Mouse (Mus musculus) olfactory bulb, adult 2 months (tissue): Measurements from ENCODE around the gene Taar2.

Source experiments
- CTCF ChIP-seq: fragments of 200-500 bp; IDR thresholded peaks from 2 replicates; pipeline ENCODE4 v1.5.1; 2012; ENCODE audit warnings: low read depth, mild to moderate bottlenecking, low read length, moderate library complexity; ENCODE audit not compliant: insufficient read depth
- POLR2A ChIP-seq: fragments of 200-500 bp; IDR thresholded peaks from 2 replicates; pipeline ENCODE4 v1.6.1; 2012; ENCODE audit warnings: mild to moderate bottlenecking, low read depth, low read length, moderate library complexity; ENCODE audit not compliant: insufficient read depth

DNA sequence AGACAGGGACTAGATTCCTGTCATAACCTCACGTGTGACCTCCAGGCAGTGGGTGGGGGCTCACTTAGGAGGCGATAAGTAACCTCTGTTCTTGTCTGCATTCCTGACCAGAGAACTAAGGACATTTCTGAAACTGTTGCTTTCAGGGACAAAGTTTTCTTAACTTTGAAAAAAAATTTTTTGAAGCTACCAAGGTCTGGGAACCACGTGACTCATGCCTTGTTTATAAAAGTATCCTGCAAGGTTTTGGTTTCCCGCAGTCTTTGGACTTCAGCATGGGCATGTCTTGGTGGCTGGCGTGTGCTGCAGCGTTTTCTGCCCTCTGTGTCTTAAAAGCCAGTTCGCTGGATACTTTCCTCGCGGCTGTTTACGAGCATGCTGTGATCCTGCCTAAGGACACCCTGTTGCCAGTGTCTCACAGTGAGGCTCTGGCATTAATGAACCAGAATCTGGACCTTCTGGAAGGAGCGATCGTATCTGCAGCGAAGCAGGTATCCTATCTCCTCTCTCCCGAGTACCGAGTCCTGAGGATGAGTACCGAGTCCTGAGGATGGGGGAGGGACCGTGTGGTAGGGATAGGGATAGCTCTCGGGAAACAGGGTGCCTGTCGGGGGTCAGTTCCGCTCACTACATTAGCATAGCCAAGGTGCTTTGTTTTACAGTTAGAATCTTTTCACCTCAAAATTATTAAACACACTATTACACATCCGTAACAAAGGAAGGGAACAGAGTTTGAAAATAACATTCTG is 43.6 kb upstream of the Taar2 start, which contains the start of gene Vnn1:
- TF ChIP-seq CTCF (no peak), POLR2A (no peak)
